Mouse (Mus musculus) ES-Bruce4 (cell line): ENCODE results near the gene Tktl1.

Source experiments
- CTCF ChIP-seq: IDR thresholded peaks from one replicate; pipeline ENCODE4 v1.8.1; 2011; ENCODE audit warnings: low read depth, low read length
- EP300 ChIP-seq: IDR thresholded peaks from 2 replicates; pipeline ENCODE4 v1.6.1; 2011; ENCODE audit warnings: low read depth, low read length; ENCODE audit not compliant: insufficient read depth
- POLR2A ChIP-seq: IDR thresholded peaks from one replicate; pipeline ENCODE4 v1.8.1; 2011; ENCODE audit warnings: low read length; ENCODE audit not compliant: insufficient read depth

- no peak for TF ChIP-seq CTCF
- no peak for TF ChIP-seq POLR2A
- no peak for TF ChIP-seq EP300
Measured at GRCm38 (mm10) chrX:74246213-74246681, 69.2 kb downstream of the Tktl1 start.
